Mouse (Mus musculus): ENCODE results near the gene Oas3.

DNA sequence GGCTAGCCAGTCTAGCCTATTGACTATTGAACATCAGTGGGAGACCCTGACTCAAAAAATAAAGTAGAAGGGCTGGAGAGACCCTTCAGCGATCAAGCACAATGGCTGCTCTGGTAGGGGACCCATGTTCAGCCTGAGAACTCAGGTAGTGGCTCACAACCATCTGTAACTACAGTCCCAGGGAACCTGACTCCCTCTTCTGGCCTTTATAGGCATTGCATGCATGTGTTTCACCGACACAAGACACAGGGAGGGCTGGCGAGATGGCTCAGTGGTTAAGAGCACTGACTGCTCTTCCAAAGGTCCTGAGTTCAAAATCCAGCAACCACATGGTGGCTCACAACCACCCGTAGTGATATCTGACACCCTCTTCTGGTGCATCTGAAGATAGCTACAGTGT is 35.3 kb downstream of the Oas3 start:
- TF ChIP-seq EP300 (optimal IDR thresholded peaks at IDR 0.05) = no peak
- TF ChIP-seq CTCF (IDR thresholded peaks at IDR 0.05; ENCODE audit: low read depth) = peak; percentile 70
